Mouse (Mus musculus): ENCODE measurements around the gene Pdgfc. TPM values are rescaled to one million over a fixed set of nuclear protein-coding genes. Genes with fewer than 3 reads are reported as not detected.

The Pdgfc gene
- polyA plus RNA-seq, 1 experiment = not detected

GRCm38 (mm10) chr3:81262801-81263200 lies 226.6 kb downstream of the Pdgfc start:
- Histone ChIP-seq H3K4me3 (replicated peaks) (no peak overlapping the region), H3K36me3 (ENCODE audit: control insufficient read depth) (no peaks in the 10 kb centered on the region), H3K9me3 (ENCODE audit: control insufficient read depth, low read length) (no peaks in the 10 kb centered on the region), H3K27me3 (ENCODE audit: control insufficient read depth) (no peaks in the 10 kb centered on the region), H3K4me1 (ENCODE audit: control insufficient read depth) (no peaks in the 10 kb centered on the region)
- no peak for TF ChIP-seq GATA1 (IDR thresholded peaks at IDR 0.05; ENCODE audit: low read length)
- no peak for TF ChIP-seq TAL1 (IDR thresholded peaks at IDR 0.05; ENCODE audit: low read length)

Other genes with a start within 250 kb of the Pdgfc start
- gene Gria2, start 233.6 kb upstream of the Pdgfc start, polyA plus RNA-seq (2012) = 0.02 TPM in 1 of 2 replicates, not detected in the other
- not detected in 2 replicates for gene Glrb, start 122.8 kb upstream of the Pdgfc start, polyA plus RNA-seq (2012)

Measured in erythroblast, embryonic 14.5 days (primary cell).